Mouse (Mus musculus) adrenal gland, adult 8-10 months (tissue): ENCODE measurements around the gene Cd247. TPM values are rescaled to one million over a fixed set of nuclear protein-coding genes. Genes with fewer than 3 reads are reported as not detected.

Experiments
- DNase-seq: peaks from one replicate; pipeline ENCODE4 v3.0.0; 2022
- total RNA-seq, 4 experiments: library from RNA; stranded (reverse); gene quantifications; 2 replicates each; pipeline ENCODE4 v1.2.4; 2022

Gene Cd247
- total RNA-seq, 4 experiments from 2014 or later: 0.20 to 0.46 (median 0.43) TPM

DNA sequence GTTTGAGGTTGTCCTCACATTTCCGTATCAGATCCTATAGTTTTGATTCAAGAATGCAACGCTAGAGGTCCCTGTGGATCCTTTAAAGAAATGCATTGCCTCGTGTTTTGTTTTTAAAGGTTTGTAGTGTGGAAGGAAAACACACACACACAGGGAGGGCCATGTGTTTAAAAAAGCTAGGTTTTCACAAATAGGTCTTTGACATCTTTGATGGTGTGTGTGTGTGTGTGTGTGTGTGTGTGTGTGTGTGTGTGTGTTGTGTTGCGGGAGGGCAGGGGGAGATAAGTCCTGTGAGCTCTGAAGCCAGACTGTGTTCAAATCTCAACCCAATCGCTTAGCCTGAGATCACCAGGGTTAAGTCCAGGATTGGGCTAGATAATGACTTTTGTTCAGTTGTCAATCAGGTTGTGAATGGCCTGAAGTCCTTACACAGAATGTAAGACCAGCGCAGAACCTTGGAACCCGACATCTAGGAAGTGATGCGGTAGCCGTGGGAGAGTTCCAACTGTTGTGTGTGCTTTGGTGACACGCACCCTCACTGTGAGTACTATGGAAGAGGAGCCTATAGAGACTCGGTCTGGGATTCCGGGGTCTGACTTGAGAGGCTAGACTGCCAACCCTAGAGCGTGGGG lies 8.4 kb upstream of the Cd247 start:
- no peak for DNase-seq

DNA sequence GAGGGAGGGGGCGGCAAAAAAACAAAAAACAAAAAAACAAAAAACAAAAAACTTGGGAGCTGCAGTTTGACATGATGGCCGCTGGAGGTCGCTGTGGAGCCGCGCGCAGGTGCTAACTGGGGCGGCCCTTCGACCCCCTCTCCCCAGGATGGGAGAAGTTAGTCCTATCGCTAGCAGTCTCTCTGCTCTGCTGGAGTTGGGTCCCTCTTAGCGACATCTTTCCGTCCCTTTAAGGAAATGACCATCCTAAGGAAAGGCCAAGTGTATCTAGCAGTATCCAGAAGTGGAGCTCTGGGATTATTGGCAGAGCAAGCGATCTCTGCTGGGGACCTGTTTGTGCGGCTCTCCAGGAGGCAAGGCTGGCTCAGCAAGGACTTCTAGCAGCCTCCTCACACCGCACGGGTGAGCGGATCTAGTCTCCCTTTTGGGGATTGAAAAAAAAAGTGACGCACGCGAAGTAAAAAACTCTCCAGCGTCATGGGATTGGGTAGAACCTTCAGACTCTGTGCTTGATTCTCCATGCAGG lies 7.8 kb upstream of the Cd247 start:
- no peak for DNase-seq

DNA sequence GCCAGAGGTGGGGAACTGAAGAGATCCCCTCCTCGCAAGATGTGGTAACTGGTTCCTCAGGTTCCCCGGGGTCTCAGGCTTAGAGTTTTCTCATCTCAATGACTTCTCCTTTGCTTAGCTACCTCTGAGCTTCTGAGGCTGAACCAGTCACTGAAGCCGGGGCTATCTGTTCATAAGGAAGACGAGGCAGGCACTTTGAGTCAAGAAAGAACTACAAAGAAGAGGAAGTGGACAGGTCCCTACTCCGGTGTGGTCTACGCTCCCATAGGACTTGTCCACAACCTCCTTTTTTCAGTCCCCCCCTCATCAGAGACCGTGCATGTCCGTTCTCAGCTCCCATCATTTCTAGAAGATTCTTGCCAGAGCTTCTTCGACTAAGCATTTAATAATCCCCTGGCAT lies 7.1 kb upstream of the Cd247 start:
- no peak for DNase-seq

DNA sequence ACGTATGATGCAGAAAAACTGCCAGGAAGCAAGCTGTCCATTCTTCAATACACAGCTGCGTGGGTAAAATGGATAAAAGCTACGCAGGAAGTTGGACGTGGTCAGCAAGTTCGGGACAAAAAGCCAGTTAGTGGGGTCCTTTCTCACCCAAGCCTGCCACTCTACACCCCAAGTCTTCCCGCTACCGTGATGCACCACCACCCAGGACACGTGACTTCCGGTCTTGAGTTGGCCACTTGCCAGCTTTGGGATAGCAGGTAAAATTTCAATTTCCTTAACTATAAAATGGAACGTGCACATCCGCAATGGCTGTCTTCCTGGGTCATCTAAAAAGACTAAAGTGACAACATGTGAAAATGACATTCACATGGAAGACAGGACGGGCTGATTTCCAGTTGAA lies 6.6 kb upstream of the Cd247 start:
- no peak for DNase-seq

DNA sequence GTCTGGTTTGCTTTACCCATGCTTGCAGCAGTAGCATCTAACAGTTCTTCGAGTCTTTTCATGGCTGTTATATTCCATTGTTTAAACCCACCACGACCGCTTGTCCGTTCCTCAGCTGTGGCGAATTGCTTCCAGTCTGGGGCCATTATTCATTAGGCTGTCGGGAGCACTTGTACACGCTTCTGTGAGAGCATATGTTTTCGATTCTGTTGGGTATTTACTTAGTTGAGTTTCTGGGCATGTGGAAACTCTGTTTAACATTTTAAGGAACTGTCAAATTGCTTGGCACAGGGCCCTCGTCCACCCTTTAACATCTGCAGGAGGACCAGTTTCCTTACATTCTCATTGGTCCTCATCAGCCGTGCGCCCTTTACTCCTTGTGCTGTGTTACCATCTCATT lies 2.2 kb upstream of the Cd247 start:
- DNase-seq: no peak

DNA sequence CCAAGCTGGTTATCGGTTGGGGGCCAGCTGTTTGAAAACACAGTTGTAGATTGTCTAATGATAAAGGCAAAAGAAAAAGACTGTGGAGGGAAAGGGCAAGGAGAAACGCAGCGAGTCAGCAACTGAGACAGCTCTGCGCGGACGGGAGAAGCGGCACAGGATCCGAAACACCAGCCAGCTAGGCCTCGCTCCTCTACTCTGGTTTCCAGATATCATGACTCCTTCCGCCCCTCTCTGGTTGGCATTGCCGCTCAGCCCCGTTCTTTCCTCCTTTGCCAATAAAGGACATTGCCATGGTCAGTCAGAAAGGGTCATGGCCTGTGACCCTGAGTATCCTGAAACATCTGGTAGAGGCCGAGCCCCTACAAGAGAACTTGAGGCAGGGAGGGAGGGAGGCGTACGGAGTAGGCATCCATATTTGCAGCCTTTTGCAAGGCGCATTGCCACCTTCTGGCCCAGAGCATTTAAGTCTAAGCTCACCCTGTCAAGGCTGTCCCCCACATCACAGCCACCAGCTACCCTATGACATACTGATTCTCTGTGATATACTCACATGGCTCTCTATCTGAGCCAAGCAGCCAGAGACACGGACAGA lies 682 bp downstream of the Cd247 start:
- DNase-seq: no peak

DNA sequence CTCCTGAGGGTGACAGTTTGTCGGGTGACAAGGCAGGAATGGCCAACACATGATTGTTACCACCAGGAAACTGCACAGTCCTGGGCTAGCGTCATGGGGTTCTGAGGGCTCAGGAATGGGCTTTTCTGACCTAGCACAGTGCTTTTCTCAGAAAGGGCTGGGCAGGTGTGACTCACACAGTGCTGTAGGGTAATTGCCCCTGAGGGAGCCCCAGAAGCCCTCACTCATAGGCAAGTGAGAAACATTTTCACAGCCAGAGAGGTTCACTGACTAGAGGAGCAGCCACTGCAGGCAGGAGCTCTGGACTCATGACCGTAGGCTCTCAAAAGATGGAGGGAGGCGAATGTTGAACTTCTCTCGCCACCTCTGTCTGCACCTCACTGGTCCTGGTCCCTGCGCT lies 1.5 kb downstream of the Cd247 start:
- DNase-seq: no peak

DNA sequence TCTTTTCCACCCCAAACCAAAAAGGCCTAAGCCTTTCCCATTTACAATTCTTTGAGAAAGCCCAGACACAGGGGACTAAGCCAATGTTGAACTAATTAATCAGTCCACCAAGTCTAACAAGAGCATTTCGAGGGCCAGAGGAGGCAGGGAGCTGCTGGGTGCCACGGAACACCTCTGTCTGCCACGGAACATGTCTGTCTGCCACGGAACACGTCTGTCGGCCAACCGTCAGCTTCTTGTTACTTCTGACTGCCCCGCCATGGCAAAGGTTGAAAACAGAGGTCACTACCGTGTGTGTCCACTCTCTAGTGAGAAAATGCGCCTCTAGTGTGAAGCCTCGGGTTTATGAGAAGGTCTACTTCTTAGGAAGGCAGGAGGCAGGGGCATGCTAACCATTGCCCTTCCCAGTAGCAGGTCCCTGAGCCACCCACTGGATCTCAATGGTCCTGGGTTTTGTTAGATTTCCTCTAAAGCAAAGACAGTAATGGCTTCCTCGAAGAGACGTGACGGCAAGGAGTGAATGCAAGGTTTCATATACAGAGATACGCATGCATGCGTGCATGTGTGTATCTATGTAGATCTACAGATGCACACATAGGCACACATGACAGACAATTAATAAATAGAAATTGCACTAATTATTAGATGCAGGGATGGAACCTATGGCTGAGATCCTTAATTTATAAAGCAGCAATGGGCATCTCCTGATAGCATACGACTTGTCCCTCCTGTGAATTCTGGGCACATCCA lies 2.2 kb downstream of the Cd247 start:
- DNase-seq: no peak

DNA sequence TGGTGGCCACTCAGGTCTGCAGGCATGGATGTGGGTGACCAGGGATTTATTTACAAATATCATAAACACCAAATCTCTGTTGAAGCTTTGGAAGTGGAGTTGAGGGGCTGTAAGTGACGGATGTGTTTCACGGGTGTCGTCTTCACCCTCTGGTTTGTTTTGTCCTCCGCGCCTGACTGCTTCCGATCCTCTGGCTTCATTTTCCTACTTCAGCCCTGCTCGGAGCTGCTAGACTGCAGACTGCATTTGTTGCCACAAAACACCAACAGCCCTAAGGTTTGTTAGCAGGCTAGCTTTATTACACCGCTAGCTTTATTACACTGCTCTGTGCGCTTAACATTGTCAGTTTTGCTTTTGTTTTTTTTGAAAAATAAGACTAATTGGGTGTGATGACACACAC lies 2.9 kb downstream of the Cd247 start:
- no peak for DNase-seq

DNA sequence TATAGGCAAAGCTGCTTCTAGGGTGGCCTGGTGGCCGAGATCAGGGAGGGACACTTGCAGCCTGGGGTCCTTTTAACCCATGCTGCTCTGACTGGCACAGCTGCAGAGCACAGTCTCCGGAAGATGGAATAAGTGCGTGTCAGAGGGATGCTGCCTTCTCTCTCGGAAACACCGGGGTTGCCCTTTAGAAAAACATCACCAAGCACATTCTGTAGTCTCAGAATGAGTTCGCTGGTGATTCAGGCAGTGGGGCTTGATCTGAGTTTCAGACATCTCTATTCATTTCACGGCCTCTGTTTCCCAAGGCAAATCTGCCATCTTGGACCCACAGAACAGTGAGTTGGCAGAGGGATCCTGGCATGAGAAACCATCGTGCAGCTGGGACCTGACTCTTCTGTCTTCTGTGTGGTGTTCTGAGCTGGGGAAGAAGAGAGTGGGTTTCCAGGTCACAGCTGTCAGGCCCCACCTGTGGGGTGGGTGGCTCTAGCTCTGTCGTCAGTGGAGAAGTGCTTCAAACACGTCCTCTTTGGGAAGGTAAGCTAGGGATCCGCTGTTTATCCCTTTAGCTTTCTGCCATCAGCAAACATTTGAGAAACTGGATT lies 13.3 kb downstream of the Cd247 start:
- no peak for DNase-seq

DNA sequence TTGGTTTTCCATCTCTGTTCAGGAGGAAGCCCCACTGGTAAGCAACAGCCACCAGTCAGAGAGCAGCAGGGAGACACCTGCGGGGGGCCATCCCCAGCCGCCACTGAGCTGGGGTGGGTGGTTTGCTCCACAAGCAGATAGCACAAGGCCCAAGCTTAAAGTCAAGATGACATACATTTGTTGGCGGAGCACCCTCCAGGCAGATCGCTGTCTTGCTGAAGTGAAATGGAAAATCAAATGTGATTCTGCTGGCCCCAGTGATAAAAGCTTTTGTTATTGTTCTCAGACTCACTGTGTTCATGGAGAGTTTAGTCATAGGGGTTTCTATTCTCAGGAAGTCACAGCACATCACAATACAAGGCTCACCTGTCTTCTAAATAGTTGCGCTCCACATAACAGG lies 14.6 kb downstream of the Cd247 start:
- DNase-seq: no peak

DNA sequence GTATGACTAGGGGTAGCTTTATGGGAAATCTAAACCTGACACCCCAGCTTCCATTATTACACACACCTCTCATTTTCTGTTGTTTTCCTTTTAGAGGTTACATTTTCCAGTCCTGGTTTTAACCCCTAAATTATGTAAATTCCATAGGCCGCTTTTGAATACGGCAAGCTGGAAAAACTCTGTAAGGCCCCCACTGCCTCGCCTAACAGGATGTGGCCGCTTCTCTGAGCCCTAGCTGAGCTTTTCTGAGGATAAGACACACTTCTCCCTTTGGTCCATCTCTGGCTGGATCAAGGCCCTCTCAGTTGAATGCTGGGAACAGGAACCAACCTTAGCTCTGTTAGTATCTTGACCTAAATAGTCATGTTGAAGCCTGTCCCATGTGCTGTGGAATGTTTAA lies 15.7 kb downstream of the Cd247 start:
- no peak for DNase-seq

DNA sequence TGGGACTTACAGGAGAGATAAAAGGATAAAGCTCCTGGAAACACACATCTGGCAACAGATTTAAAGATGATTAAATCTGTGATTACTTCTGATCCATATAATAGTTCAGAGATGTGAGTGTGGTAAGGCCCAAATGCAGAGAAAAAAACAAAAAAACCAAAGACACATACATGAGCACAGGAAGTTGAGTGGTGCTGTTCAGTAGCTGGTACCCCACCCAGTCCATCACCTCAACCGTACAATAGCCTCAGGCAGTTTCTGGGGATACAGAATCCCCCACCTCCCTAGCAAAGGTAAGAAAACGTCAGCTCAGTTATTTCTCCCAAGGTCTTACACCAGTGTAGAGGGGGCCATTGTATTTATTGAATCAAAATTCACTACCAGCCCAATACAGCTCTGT lies 22.2 kb downstream of the Cd247 start:
- DNase-seq: no peak

DNA sequence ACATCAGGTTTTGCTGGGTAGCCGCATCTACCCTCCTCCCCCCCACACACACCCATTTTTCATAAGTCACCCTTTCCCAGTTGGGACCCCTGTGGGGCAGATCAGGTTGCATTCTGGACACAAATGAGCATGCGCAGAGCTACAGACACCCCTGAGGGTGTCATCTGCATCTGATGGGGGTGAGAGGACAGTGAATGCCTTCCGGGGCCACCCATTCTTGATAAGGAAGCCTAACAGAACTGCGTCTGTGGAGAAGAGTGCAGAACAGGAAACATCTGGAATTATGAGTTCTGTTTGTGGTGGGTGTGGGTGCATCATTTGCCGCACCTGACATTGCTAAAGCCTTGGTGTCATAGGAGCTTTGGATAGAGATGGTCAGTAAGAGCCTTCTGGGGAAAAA lies 22.7 kb downstream of the Cd247 start:
- DNase-seq: no peak

DNA sequence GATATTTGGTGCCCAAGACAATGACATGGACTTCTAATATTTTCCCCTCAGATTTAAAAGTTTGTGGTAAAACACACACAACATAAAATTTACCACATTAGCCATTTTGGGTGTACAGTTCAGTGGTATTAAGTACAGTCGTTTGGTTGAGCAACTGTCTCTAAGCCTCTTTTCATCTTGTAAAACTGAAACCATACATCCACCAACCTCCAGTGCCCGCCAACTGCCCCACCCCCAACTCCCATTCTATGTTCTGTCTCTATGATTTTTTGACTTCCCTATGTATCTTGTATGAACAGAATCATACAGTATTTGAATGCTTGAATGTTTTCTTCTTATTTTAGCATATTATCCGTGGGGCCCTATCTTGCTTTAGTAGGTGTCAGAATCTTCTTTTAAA lies 24.3 kb downstream of the Cd247 start:
- no peak for DNase-seq

DNA sequence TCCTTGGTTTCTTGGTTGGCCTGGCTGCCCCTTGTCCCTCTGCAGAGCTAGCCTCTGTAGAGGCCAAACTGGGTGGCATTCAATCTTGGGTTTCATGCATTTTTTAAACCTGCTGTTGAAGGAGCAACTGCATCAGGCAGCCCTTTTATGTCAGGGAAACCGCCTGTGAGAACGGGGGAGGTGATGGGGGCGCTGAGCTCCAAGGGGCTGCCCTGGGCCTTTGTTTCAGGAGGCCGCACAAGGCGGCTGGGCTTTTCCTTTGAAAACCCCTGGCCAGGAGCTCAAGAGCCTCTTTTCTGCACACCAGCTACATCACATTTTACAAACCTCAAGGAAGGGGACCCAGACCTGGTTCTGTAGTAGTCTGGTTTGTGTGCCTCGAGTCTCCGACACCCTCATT lies 25.6 kb downstream of the Cd247 start:
- no peak for DNase-seq

DNA sequence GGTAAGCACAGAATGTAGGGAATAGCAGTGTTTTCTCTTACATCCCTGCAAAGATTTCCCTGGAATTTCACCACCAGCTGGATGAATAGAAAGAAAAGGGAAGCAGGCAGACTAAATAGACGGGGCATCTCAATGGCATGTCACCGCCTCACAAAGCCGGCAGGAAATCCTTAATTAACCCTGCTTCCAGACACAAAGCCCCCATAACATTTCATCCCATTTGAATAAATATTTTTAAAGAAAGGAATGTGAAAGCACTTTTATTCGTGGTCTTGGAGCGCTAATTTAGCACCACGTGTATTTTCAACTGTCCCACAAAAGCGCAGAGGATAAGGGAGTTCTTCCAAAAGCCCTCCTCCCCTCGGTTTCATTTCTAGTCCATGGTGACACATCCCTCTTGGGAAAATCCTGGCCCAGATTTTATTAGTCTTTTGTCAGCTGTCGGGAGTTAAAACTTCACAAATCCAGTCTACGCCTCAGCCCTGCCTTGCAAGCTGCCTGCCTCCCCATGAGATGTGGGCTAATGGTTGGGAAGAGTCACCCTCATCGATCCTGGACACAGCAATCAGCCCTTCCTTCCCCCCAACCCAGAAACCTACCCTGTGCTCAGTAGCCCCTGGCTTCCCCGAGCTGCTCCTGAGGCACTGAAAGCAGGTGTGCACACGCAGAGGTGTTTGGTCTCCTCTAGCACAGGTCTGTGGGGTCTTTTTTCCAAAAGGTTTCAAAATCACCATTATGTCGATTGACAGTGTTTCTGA lies 26.2 kb downstream of the Cd247 start:
- DNase-seq: no peak

DNA sequence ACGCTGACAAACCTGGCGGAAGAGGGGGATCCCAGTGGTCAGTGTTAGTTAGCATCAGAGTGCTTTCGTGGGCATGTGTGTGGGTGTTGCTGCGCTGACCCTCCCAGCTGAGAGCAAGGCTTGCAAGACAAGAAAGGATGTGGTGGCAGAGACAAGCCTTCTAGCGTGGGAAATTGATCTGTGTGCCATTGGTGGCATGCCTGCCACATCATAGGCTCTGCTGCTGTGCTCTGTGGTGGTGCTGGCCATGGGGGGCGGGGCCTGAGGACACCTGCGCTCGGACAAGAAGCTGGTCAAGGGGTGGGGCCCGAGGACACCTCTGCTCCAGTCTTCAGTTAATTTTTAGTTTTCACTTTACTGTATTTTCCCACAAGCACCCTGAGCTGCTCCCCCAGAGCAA lies 27.9 kb downstream of the Cd247 start:
- DNase-seq: no peak

DNA sequence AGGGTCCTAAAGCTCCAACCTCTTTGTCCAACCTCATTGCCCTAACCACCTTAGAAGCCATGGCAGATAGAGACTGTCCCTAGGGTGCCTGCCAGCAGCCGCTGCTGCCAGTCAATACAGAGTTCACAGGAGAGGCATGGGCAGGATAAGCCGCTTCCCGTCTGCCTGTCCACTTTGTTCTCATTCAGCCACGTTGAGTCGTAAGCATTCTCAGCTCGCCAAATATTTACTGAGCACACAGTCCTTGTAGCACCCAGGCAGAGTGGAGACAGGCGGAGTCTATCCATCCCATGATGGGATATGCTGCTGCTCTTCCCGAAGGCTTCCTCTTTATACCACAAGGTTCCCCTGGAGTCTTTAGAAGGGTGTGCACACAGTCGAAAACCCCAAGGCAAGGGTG lies 28.8 kb downstream of the Cd247 start:
- no peak for DNase-seq

DNA sequence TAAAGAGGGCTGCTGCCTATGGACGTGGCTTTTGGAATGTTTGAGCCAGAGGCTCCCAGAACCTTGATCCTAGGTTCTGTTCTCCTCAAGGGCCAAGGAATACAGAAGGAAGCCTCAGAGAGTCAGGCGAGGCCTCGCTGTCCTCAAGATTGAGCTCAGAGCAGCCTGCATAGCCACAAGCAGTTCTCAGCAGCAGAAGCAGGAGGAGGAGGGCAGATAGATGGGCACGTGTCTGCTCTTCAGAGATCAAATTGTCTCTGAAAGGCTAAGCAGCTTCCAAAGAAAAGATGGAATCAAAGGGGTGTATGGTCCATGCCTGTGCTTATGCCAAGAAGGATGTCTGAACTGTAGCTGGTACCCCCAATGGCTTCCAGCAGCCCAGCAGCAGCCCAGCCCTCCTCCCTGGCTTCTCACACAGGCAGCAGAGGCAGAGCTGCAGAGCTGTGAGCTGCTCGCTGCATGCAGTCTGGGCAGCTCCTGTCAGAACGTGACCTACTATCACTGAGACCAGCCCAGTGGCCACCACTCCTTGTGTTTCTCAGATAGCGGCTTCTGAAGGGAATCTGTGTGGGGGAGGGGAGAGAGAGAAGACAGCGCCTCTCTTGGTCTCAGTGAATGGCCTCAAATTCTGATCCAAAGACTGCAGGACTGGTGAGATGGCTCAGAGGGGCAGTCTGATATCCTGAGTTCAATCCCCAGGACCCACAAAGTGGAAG lies 29.8 kb downstream of the Cd247 start:
- no peak for DNase-seq

DNA sequence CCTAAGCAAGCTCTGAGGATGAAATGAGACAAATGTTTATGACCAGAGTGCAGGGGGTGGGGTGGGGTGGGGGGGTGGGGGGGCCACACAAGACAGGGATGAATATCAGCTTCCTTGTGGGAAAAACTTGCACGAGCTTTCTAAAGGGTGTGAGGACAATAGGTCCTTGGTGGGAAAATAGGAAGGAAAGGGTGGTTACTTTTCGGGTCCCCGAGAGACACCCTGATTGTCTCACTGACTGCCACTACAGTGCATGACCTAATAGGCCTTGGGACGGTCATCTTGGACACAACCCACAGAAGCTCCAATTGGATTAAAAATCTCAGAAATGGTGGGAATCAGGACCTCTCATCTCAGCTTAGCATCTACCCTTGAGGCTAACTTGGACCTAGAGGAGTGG lies 30.7 kb downstream of the Cd247 start:
- no peak for DNase-seq

DNA sequence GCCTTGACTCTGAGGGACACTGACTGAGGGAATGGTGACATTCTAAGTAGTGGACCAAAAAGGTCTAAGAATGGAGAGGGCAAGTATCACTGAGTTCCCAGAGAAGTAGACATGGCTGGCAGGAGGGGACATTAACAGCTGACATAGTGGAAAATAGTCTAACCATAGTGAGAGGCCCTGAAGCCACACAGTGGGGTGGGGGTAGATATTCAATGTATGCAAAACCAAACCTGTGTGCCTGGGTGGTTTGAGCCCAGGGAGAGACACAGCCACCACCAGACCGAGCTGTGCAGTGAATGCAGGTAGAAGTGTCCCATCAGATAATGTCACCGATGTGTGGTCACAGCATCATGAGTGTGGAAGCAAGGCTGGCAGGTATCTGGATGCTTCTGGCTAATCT lies 33.5 kb downstream of the Cd247 start:
- no peak for DNase-seq
